Mouse (Mus musculus): ENCODE data around the gene Slc25a43. TPM values are rescaled to one million over a fixed set of nuclear protein-coding genes. Genes with fewer than 3 reads are reported as not detected.

Gene Slc25a43
- under 1 TPM in 1 of 2 experiments, not detected in 1; 0.75 TPM for polyA plus RNA-seq (2017; shearing (Covaris generic))

DNA sequence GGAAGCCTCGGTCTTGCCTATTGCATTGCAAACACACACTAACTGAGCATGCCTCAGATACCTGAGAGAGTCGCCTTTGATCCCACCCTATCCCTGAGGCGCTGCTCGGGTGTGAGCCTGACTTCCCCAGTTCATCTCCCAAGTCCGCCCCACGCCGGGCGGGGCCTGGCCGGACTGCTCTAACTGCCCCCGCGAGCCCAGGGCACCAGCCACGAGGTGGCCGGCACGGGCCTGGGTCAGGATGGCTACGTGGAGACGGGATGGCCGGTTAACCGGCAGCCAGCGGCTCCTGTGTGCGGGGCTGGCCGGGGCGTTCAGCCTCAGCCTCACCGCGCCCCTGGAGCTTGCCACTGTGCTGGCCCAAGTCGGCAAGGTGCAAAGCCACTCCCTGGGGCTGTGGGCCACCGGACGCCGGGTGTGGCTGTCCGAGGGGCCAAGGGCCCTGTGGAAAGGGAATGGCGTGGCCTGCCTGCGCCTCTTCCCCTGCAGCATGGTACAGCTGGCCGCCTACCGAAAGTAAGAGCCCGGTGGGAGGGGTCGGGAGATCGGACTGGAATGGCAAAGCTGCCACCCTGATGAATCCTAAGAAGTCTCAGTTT is at the start of gene Slc25a43:
Gene Slc25a43 (plus strand): TSS at position 157 of the 599 bp plus-strand sequence.
- no peak for ATAC-seq

DNA sequence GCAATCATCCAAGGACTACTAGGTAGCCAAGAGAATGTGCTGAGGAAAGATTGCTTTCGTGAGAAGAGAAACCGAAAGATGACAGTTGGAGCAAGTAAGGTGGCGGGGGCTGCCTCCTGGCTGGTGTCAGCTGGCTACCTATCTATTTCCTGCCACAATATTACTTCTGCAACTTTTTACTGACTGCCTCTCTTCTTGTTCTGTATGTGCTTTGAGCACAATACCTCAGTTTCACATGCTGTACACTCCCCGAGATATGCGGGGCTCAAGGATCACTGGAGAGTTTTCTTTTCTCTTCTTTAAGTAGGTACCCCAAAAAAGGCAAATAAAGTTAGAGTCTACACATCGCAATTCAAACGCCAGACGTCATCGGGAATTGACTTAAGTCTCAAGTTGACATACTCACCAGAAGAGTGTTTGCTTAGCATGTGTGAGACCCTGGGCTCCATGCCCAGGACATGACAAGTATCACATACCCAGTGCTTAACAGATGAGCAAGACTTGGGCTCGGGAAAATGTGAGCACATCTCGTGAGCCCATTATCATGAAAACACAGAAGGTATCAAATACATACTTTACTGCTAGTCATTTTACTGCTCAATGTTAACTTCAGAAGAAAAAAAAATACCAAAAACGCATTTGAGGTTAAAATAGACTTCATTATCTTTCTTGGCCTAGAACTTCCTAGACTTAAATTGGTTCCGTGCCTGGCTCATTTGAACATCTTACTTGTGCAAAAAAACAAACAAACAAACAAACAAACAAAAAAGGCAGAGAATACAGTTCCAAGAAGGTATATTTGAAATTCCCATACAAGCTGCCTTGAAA is 3.1 kb upstream of the Slc25a43 start:
- peak; percentile 48 for ATAC-seq

DNA sequence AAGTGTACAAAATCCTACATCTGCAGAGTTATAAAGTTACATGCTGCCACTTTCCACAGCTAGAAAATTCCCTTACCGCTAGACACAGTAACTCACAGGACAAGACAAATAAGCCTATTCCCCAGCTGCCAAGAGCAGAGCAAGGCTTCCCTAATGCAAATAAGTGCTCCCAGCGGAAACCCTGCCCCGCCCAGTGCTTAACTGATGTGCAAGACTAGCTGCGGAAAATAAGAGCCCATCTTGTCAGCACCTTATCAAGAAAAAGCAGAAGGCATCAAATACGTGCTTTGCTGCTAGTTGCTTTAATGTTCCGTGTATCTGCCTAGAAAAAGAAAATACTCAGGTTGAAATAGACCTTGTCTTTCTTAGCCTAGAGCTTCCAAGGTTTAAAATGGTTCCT is 2.2 kb upstream of the Slc25a43 start:
- ATAC-seq: no peak

DNA sequence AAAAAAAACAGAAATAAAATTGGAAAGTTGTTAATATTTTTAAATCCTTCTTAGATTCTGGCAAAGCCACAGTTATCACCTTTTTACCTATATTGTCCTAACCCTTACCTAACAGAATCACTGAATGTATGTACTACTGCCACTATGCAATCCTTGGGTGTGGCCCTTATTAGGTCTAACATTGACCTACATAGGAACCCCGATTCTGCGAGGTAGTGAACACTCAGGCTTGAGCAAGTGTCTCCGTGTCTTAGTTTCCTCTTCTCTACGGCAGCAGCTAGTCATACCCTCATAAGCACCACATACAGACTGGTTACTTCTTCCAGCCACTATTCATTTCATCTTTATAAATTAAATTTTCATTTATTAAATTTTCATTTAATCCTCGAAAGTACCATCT is 715 bp upstream of the Slc25a43 start:
- ATAC-seq: no peak

DNA sequence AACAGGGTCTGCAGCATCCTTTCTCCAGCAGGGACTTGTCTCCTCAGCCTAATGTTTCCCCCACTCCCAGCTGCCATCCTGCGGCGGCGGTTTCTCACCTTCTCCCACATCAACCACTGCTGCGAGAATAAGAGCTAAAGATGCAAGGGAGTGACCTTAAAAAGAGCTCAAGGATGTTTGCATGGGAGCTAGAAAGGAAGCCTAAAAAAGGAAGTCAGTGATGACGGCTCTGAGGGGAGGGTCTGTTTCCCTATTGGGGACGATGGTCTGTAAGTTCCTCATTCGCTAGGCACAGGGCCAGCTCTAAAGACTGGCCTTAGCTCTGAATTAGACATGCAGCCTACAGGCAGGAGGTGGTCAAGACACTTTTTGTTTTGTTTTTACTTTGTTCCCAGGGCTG is 1.3 kb downstream of the Slc25a43 start:
- peak; percentile 33 for ATAC-seq

DNA sequence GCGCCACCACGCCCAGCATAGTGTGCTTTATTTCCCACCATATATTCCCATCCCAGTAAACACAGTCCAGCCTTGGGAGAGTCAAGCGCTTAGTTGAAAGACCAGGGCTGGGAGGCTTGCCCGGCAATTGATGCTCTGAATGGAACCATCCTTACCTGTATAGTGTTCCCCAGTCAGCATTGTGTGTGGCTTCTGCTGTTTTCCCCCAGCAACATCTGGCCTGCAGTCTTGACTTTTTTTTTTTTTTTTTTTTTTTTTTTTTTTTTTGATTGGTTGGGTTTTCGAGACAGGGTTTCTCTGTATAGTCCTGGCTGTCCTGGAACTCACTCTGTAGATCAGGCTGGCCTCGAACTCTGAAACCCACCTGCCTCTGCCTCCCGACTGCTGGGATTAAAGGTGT is 1.9 kb downstream of the Slc25a43 start:
- no peak for ATAC-seq

DNA sequence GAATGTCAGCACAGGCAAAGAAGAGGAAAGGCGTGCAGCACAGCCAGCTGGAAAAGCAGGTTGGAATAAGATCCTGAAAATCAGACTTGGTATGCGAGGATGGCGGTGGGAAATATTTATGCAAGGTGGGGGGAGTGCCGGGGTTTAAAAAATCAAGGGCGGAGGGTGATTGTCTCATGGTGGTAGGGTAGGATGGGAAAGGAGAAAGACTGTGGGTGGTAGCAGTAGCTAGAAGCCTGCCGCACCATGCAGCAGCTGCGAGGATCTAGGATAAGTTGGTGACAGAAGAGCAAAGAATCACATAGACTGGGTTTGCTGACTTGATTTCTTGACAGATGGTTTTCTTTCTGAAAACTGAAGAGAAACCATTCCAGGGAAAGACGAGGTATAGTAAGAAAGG is 3.3 kb downstream of the Slc25a43 start:
- ATAC-seq: no peak

DNA sequence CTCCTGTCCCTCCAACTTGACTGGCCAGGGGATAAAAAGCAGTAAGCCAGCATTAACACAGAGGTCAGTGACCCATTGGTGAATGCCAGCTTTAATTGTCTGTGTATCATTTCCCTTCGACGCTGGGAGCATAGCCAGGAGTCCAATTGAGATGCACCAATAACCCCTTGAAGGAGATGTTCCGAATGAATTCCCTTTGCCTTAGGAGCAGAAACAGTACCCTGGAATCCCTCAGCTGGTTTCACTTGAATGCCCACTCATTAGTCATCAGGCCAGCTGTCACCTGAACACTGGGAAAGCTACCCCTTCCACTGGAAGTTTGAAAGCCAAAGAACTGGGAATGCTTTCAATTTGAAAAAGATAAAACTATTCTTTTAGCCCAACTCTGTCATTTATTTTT is 5.1 kb downstream of the Slc25a43 start:
- no peak for ATAC-seq

DNA sequence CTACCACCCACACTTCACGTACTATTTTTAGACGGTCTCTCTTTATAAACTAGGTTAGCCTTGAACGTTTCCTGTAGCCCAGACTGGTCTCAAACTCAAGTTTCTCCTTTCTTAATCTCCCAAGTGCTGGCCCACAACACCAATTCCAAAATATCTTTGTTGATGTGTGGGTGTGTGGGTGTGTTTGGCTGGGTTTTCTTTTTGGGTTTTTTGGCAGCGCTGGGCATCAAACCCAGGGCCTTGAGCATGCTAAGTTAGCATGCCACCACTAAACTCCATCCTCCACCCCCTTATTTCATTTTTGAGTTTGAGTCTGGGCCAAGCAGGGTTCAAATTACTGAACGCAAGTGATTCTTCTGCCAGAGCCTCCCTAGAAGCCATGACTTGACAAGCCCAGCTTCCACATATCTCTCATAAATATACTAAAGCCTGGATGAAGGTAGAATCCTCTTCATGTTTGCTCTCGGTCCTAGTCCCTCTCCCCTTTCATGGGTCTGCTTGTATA is 5.9 kb downstream of the Slc25a43 start:
- ATAC-seq: no peak

DNA sequence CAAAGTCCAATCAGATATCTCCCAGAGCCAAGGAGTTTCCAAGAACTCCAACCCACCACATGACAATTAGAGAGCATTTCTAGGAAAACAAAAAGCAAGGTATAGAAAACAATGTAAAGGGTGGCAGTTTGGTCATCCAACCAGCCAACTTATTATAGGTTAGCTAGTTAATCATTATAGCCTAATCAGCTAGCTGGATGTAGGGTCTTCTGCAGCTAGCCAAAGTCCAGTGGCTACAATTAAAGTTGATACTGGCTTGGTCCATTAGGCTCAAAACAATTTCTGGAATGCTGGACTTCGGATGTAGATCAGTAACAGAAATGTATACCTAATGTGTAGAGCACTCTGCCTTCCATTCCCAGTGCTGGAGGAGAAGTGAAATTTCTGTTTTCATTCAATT is 7.1 kb downstream of the Slc25a43 start:
- ATAC-seq: no peak

DNA sequence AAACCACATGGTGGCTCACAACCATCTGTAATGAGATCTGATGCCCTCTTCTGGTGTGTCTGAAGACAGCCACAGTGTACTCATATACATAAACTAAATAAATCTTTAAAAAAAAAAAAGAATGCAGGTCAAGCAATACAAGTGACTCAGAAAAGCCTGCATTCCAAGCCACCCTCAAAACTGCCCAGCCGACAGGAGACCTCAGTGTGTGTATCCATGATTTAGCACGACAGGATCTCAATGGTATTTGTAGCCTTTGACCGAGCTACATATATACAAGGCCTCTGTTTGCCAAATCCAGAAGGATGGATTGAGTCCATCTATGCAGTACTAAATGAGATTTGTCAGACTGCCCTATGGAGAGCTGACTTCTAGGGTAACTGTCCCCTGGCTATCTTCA is 9.1 kb downstream of the Slc25a43 start:
- ATAC-seq: no peak

DNA sequence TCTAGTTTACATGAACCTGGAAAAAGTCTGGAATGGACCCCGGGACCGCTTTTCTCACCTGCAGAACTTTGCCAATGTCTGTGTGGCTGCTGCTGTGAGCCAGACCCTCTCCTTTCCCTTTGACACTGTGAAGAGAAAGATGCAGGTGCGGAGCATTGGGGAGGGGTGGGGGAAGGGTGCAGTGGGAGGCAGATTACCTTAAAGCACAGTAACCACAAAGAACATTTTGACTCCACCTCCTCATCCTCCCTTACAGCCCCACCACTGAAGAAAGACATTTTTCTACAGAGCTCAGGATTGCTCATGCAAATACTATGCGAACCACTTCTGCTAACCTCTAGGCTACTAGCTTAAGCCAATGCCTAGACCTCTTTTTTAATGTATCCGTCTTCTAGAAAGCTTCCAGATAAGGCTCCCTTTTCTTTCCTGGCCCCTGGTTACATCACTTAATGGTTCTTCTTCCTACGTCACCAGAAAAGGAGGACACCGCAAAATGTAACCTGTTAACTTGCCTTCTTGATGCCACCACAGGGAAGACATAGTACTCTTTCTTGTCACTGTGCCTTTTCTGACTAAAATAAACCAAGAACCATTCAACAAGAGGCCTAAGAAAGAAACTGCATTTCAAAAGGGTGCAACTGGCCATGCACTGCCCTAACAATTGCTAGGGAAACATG is 14.5 kb downstream of the Slc25a43 start:
- ATAC-seq: peak; percentile 79

DNA sequence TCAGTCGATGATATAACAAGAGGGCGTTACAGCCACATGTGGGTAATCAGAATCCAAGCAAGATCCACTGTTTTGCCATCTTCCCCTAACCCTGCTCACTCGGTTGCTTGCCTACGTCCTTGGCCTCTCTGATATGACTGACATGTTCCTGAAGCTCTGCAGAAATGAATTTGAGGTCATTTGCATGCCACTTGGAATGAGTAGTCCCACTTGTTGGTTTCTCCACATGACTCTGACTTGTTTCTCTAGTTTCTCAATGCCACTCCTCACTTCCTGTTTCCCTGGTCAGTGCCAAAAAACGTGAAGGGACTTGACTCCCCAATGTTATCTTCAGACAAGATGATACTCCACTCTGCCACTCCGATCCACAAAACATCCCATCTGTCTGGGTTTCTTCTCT is 15.1 kb downstream of the Slc25a43 start:
- ATAC-seq: no peak

DNA sequence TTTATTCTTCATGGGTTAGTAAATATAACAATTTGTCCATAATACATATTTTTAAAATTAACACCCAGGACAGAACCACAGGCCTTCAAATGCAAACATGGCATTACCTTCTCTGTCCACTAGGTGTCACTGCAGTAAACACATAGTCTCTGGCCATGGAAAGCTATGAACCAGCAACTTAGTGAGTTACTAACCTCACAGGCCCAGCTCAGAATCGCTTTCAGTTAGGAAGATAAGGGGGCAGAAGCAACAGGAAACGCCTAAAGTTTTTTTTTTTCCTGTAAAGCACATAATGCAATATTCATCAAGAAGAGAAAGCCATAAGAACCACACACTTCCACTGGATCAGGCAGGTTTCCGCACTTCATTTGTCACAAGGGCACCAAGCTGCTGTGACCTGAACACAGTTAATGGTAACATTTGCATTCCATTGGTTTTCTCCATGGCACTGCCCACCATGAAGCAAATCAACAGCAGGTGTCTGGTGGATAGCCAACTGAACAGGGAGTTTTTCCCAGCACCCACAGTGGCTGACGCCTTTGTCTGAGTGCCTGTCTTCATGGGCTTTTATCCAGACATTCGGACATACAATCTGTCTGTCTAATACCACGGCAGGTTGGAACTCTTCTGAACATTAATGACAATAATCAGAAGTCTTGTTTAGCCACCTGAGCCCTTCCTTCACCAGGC is 17.6 kb downstream of the Slc25a43 start:
- ATAC-seq: peak; percentile 48

DNA sequence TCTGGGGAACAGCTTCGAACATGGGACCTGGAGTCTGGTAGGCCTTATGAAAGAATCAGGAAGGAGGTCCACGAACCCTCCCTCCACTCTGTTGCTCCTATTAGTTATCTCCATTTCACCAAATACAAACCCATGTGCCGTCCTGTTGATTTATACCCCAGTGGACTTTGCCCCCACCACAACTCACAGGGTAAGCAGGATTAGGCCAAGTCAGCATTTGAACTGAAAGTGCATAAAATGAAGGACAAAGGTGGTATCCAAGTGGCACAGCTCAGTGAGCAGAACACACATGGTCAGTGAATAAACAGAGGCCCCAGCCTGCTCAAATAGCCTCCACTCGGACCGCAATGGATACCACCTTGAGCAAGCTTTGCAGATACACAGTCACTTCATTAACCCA is 18.8 kb downstream of the Slc25a43 start:
- ATAC-seq: no peak

DNA sequence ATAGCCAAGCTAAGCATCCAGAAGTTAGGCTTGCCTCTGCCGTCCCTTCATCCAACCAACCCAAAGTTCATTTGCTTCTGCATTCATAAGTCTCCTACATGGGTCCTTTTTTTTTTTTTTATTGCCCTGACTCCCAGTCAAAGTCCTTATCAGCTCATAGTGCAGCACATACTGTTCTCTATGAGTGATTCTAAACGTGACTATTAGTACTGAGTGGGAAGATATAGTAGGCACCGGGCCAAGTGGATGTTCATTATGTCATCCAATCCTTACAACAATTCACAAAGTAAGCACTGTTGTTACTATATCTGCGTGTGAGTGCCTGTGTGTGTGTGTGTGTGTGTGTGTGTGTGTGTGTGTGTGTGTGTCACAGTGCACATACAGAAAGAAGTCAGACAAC is 19.4 kb downstream of the Slc25a43 start:
- ATAC-seq: no peak

DNA sequence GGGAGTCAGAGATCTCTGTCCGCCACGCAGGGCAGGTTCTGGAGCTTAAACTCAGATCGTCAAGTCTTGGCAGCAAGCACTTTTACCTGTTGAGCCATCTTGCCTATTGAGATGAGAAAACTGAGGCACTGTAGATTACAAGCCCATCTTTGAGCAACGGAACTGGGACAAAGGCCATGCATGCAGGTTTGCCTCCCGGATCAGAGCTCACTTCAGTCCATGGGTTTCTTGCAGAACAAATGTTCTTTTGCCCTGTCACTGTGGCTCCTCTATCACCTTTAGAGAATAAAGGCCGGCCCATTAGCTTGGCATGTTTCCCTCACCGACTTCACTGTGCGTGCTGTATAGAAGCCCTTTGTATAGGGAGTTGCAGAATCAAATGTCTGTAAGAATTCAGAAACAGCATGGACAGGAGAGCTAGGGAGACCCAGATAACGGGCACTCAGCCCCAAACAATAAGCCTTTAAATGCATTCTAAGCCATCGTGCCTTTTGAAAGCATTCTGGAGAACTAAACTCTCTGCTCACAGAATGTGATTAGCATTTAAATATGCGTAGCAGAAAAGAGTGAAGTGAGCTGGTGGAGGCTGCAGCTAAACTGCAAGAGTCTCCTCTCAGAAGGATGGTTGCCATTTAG is 20.0 kb downstream of the Slc25a43 start:
- no peak for ATAC-seq

DNA sequence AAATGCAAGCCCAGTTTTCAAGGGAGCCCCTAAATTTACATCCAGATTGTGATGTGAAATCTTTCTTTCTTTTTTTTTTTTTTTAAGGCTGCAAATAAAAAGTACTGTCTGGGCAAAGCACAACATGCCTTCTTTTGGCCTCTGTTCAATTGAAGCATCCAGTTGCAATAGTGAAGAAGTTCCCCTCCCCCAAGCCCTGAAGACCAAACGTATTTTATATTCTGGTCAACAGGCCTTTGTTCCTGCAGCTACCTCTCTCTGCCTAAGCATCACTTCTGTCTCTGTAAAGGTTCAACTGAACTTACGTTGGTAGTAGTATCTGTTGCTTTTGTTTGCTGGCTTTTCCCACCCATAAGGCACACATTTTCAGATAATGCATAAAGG is 20.5 kb downstream of the Slc25a43 start:
- no peak for ATAC-seq

DNA sequence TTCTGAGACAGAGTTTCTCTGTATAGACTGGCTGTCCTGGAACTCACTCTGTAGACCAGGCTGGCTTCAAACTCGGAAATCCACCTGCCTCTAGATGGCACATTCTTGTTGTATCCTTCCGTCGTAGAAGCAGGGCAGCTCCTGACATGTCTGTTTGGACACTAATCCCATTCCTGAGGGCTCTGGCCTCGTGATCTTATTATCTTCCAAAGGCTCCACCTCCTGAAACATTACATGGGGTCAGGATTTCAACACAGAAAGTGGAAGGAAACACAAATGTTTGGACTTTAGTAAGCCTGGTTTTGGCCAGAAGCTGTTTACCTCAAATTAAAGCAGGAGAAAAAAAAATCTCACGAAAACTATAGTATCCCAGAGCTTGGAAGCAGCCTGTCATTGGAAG is 23.9 kb downstream of the Slc25a43 start:
- no peak for ATAC-seq

DNA sequence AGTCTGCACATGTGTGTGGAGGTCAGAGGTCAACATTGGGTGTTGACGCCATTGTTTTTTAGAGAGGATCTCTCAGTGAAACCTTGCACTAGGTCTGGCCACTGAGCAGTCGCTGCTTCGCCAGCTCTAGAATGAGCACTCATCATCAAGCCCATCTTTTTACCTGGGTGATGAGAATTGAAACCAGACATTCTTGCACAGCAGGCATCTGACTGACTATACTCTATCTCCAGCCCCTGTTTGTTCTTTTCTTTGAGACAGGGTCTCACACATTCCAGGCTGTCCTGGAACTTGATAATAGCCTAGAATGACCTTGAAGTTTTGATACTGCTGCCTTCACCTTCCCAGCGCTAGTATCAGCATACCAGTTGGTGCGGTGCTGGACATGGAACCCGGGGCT is 29.1 kb downstream of the Slc25a43 start:
- no peak for ATAC-seq

DNA sequence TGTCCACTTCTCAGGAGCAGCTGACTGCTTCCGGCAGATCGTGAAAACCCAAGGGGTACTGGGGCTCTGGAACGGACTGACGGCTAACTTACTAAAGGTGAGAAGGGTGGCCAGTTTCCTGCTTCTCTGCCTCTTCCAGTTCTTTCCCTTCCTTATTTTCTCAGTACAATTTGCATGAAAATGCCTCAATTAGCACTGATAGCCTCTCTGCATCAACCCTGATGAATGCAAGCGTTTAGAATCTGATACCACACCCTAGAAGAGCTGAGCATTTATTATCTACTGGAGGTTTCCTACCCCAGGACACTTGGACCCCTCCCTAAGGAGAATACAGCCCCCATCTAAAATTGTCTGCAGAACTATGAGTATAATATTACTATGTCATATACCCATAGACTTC is 32.1 kb downstream of the Slc25a43 start:
- ATAC-seq: no peak

DNA sequence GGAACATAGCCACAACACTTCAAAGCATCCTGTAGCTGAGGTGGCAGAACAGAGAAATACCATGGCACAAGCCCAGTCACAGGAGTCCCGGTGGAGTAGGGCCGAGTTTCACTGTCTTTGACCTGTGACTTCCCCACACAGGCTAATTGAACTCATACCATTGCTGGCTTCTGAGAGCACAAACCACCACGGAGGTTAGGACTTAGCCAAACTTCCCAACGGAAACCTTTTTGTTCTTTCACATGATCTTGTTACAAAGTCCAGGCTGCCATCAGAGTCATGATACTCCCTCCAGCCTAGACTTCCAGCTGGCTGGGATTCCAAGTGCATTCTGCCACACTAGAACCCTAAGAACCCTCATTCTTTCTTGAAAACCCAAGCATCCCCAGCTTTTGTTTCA is 34.2 kb downstream of the Slc25a43 start:
- ATAC-seq: no peak

DNA sequence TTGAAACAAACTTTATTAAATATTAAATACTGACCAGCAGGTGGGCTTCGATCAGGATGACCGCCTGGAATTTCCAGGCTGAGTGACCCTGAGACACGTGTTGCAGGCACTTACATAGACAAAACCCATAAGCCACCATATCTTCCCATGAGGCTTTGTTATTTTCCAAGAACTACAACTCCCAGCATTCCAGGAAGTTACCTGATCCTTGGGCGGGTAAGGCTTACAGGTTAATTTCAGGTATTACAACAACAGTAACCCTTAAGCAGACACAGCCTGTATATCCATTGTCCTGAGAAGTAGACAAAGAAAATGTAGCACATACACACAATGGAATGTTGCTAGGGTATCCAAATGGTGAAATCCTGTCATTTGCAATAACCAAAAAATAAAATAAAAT is 45.9 kb downstream of the Slc25a43 start:
- ATAC-seq: no peak

Measured in activated CD4-positive, CD25-positive, alpha-beta regulatory T cell, adult 4 months (primary cell).